ENCODE assay signal across 11 mouse cellular contexts in the genomic region with DNA sequence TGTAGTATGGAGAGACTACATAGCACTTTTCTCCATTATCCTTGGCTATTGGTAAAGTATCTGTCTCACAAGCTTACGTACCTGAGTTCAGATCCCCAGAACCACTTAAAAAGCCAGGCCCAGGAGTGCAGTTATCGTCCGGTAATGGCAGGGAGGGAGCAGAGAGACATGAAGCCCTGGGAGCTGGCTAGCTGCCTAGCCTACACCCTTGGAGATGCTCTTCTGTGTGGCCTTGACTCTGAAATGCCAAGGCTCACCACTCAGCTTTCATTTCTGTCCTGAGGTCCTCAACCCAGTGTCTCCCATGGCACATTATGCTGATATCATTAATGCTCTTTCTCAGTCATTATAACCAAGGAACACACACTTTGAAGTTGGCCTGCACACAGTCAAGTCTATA.
DNase-seq lines count a peak whose midpoint lies in the region; ATAC-seq lines count a peak whose summit lies in the region.
"Had no signal": no experiment of that assay in that cellular context is flagged by ENCODE, and none has a peak within 500 bp of the region (broad histone marks: within the 10 kb centered on the region; RNA-seq: fewer than 3 reads in every experiment).

No protein-coding gene starts in this region.

- WGBS in forebrain, embryonic 10.5 days: 92% methylated on average over 3 of the region's 3 CpGs
- WGBS in forebrain, embryonic 11.5 days: 93% methylated on average over 3 of the region's 3 CpGs
- 88% methylated on average over 3 of the region's 3 CpGs for WGBS in kidney, embryonic 14.5 days

- peak overlapping the region; percentile 80 for H3K27ac ChIP-seq in forebrain, embryonic 10.5 days
- no peak overlapping the region for H3K27ac ChIP-seq in forebrain, embryonic 11.5 days (ENCODE audit: low read depth, low read length)
- peak overlapping the region; percentile 59; the same call in 1 of the 2 replicates for H3K27ac ChIP-seq in kidney, embryonic 14.5 days (ENCODE audit: low read depth, low read length)

- H3K36me3 ChIP-seq in forebrain, embryonic 10.5 days (replicated peaks): peaks cover 85% of the 10 kb centered on the region
- no peaks in the 10 kb centered on the region; the same call in 1 of the 2 replicates for H3K36me3 ChIP-seq in forebrain, embryonic 11.5 days (ENCODE audit: control insufficient read depth, insufficient read depth, low read length)
- H3K36me3 ChIP-seq in kidney, embryonic 14.5 days (ENCODE audit: control insufficient read depth, insufficient read depth, low read length): peaks cover 32% of the 10 kb centered on the region

- peaks cover 46% of the 10 kb centered on the region for H3K4me1 ChIP-seq in forebrain, embryonic 10.5 days
- H3K4me1 ChIP-seq in forebrain, embryonic 11.5 days (replicated peaks; ENCODE audit: control insufficient read depth, insufficient read depth, low read length): peaks cover 8% of the 10 kb centered on the region; the same call in 1 of the 2 replicates
- H3K4me1 ChIP-seq in kidney, embryonic 14.5 days (ENCODE audit: control insufficient read depth, insufficient read depth, low read length): peaks cover 18% of the 10 kb centered on the region; the same call in 1 of the 2 replicates

- ATAC-seq in forebrain, embryonic 11.5 days (replicated peaks; ENCODE audit: low FRiP score): no peak
- no peak for ATAC-seq in kidney, embryonic 14.5 days (ENCODE audit: low FRiP score, low TSS enrichment)

- H3K27me3 ChIP-seq in forebrain, embryonic 10.5 days (ENCODE audit: poor library complexity, severe bottlenecking): no peaks in the 10 kb centered on the region
- no peaks in the 10 kb centered on the region for H3K27me3 ChIP-seq in forebrain, embryonic 11.5 days (ENCODE audit: control insufficient read depth, insufficient read depth, low read length)
- H3K27me3 ChIP-seq in kidney, embryonic 14.5 days (ENCODE audit: control insufficient read depth, insufficient read depth, low read length): no peaks in the 10 kb centered on the region
- H3K27me3 ChIP-seq: embryonic facial prominence, embryonic 12.5 days; hindbrain, embryonic 13.5 days; midbrain, embryonic 13.5 days had no signal

- H3K4me3 ChIP-seq in forebrain, embryonic 10.5 days: no peak overlapping the region
- H3K4me3 ChIP-seq in forebrain, embryonic 11.5 days (ENCODE audit: low read depth, low read length): no peak overlapping the region
- H3K4me3 ChIP-seq in kidney, embryonic 14.5 days (ENCODE audit: low read length): no peak overlapping the region
- H3K4me3 ChIP-seq: embryonic facial prominence, embryonic 12.5 days; hindbrain, embryonic 13.5 days; midbrain, embryonic 13.5 days had no signal

- no peak overlapping the region for H3K4me2 ChIP-seq in forebrain, embryonic 11.5 days (ENCODE audit: low read depth, low read length, severe bottlenecking)
- no peak overlapping the region for H3K4me2 ChIP-seq in kidney, embryonic 14.5 days (replicated peaks; ENCODE audit: low read depth, low read length)
- H3K4me2 ChIP-seq: embryonic facial prominence, embryonic 12.5 days; hindbrain, embryonic 13.5 days; midbrain, embryonic 13.5 days had no signal

- no peaks in the 10 kb centered on the region for H3K9me3 ChIP-seq in forebrain, embryonic 10.5 days
- no peaks in the 10 kb centered on the region for H3K9me3 ChIP-seq in forebrain, embryonic 11.5 days (ENCODE audit: control insufficient read depth, low read length)
- H3K9me3 ChIP-seq in kidney, embryonic 14.5 days (ENCODE audit: control insufficient read depth, low read length): no peaks in the 10 kb centered on the region
- H3K9me3 ChIP-seq: embryonic facial prominence, embryonic 12.5 days; hindbrain, embryonic 13.5 days; midbrain, embryonic 13.5 days had no signal

- no peak for DNase-seq in forebrain, embryonic 10.5 days (ENCODE audit: extremely low spot score, low spot score)
- DNase-seq in forebrain, embryonic 11.5 days (ENCODE audit: low spot score): no peak
- no peak for DNase-seq in kidney, adult 9 months
- peak; percentile 83 for DNase-seq in adrenal gland, adult 8-10 months
- DNase-seq in cerebellum, postnatal 14 days: peak; percentile 66 to 69
- DNase-seq in layer of hippocampus, postnatal 25 days (ENCODE audit: extremely low spot score in 1 of 2, low spot score in 1 of 2): no peak
- no peak for DNase-seq in right cerebral cortex, postnatal 10 days (ENCODE audit: low spot score in 2 of 2)

- H3K9ac ChIP-seq in forebrain, embryonic 11.5 days (ENCODE audit: low read length): no peak overlapping the region; the same call in 1 of the 2 replicates
- no peak overlapping the region for H3K9ac ChIP-seq in kidney, embryonic 14.5 days (ENCODE audit: low read depth, low read length)
- H3K9ac ChIP-seq: embryonic facial prominence, embryonic 12.5 days had no signal

Comparison
In these comparisons a context has a peak if more than half of its experiments do, and no peak if none do; other contexts are left out.
1. DNase-seq: peak in adrenal gland, adult 8-10 months (single experiment) and cerebellum, postnatal 14 days (2 of 2); none in forebrain, embryonic 10.5 days (single experiment), forebrain, embryonic 11.5 days (single experiment), kidney, adult 9 months (single experiment), layer of hippocampus, postnatal 25 days (0 of 2) and right cerebral cortex, postnatal 10 days (0 of 2).